Mouse (Mus musculus) hindbrain, postnatal 0 days (tissue): ENCODE measurements around the gene Tfdp1. TPM values are rescaled to one million over a fixed set of nuclear protein-coding genes. Genes with fewer than 3 reads are reported as not detected.

ENCODE experiments used
- ATAC-seq: fragments of 200-750 bp; cut with Nextera tagmentation; 2 replicates; pipeline ENCODE4 v1.8.0; 2017; ENCODE audit warnings: mild to moderate bottlenecking, moderate TSS enrichment, moderate library complexity
- DNase-seq: peaks from one replicate; pipeline ENCODE4 v3.0.0-alpha.2; 2015; ENCODE audit warnings: low spot score
- H3K27ac ChIP-seq: fragments of 300-500 bp; sonication (generic); 2 replicates; pipeline ENCODE4 v1.5.1; 2014; ENCODE audit warnings: mild to moderate bottlenecking
- H3K27me3 ChIP-seq: fragments of 300-500 bp; sonication (generic); 2 replicates; pipeline ENCODE4 v1.6.1; 2014; ENCODE audit warnings: low read length, mixed read lengths; ENCODE audit not compliant: insufficient read depth
- H3K36me3 ChIP-seq: fragments of 300-500 bp; sonication (generic); 2 replicates; pipeline ENCODE4 v1.6.1; 2014; ENCODE audit warnings: low read length, mixed read lengths; ENCODE audit not compliant: insufficient read depth
- H3K4me1 ChIP-seq: fragments of 300-500 bp; sonication (generic); 2 replicates; pipeline ENCODE4 v1.6.1; 2014; ENCODE audit warnings: antibody characterized with exemption, low read length, mixed read lengths; ENCODE audit not compliant: insufficient read depth
- H3K4me2 ChIP-seq: fragments of 300-500 bp; sonication (generic); 2 replicates; pipeline ENCODE4 v1.6.1; 2014; ENCODE audit warnings: low read depth, mild to moderate bottlenecking, low read length, moderate library complexity, mixed read lengths
- H3K4me3 ChIP-seq: fragments of 300-500 bp; sonication (generic); 2 replicates; pipeline ENCODE4 v1.5.1; 2014; ENCODE audit warnings: low read length
- H3K9ac ChIP-seq: fragments of 300-500 bp; sonication (generic); replicated peaks from 2 replicates; pipeline ENCODE4 v1.6.1; 2014; ENCODE audit warnings: mild to moderate bottlenecking, low read length, moderate library complexity, mixed read lengths
- H3K9me3 ChIP-seq: fragments of 300-500 bp; sonication (generic); 2 replicates; pipeline ENCODE4 v1.6.1; 2016; ENCODE audit warnings: low read length, mixed read lengths
- CTCF ChIP-seq: IDR thresholded peaks from 2 replicates; pipeline ENCODE4 v1.5.1; 2016; ENCODE audit warnings: antibody characterized with exemption, control low read depth, low read depth
- WGBS: fragments of 180-500 bp; shearing (Covaris S2); extraction: QIAGEN DNeasy Blood & Tissue Kit; methylation state at CpG from one replicate; pipeline ENCODE4 v1.1.7; 2014; 5-methylcytosine and 5-hydroxymethylcytosine counted together
- polyA plus RNA-seq: library from polyadenylated mRNA; unstranded; fragments of >200 nt; fragmentation: Nextera tagmentation; extraction: Ambion mirVana; gene quantifications from 2 replicates; pipeline ENCODE4 v1.2.1, GENCODE M21; 2015
- total RNA-seq: library from RNA; depleted of rRNA; stranded (reverse); fragments of >200 nt; gene quantifications from 2 replicates; pipeline ENCODE4 v1.2.3, GENCODE M21; 2014

The Tfdp1 gene
- total and polyA plus RNA-seq, 2 experiments from 2014 or later = 74.1 to 85.1 TPM

DNA sequence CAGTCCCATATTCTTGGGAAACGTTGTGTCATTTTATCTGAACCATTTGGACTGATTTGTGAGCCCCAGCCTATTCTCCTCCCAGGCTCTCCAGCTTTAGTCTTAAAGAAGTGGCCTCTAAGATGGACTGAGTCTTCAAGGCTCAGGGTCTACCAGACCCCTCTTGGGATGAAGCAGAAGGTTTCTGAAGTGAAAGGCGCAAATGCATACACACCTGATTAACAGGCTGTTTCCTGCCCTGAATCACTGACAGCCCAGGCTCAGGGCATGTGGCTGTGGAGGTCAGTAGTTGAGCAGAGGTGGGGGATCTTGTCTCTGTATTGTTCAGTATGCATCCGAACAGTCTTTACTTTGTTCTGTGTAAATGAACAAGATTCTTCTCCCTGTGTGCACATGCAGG, 873 bp upstream of the Tfdp1 start:
- peak overlapping the region; percentile 78 for H3K4me2 ChIP-seq
- H3K36me3 ChIP-seq = peaks cover 14% of the 10 kb centered on the region; the same call in 1 of the 2 replicates
- no peaks in the 10 kb centered on the region for H3K4me1 ChIP-seq
- no peak overlapping the region for H3K9ac ChIP-seq
- no peak for ATAC-seq
- WGBS = 83% methylated on average over 3 of the region's 3 CpGs
- no peak for DNase-seq
- H3K4me3 ChIP-seq = no peak overlapping the region
- TF ChIP-seq CTCF = no peak
- no peaks in the 10 kb centered on the region for H3K9me3 ChIP-seq
- no peaks in the 10 kb centered on the region for H3K27me3 ChIP-seq
- peak overlapping the region; percentile 83; the same call in 1 of the 2 replicates for H3K27ac ChIP-seq

DNA sequence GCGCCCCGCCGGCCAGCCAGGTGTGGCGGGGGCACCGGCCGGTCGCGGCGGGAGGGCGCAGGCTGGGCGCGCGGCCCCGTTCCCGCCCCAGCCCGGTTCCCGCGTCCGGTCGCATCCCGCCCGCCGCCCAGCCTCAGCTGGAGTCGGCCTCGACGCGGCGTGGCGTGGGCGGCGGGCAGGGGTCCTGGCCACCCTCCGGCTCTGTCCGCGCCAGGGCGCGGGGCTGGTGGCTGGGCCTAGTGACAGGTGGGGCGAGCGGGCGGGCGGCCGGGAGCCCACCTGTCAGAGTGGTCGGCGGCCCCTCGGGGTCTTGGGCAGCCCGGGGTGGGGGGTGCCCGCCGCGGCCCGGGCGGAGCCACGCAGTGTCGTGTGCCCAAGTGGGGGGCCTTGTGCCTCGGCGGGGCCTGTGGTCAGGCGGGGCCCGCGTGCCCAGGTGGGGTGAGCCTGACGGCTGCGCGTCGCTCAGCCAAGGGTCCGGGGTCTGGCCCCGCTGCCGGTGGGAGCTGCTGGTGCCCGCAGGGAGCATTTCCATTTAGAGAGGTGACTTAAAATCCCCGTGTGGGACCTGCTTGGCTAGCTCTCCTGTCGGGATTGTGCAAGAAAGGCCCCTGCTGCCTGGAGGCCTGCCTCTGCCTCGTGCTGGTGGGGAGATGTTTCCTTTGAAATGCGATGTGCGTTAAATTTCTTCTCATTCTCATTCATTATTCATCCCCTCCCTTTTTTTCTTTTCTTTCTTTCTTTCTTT, 522 bp downstream of the Tfdp1 start:
- peaks cover 14% of the 10 kb centered on the region; the same call in 1 of the 2 replicates for H3K36me3 ChIP-seq
- H3K27ac ChIP-seq = peak overlapping the region; percentile 83
- 1% methylated on average over 54 of the region's 70 CpGs for WGBS
- peak overlapping the region; percentile 95 for H3K9ac ChIP-seq
- TF ChIP-seq CTCF = no peak
- H3K27me3 ChIP-seq = no peaks in the 10 kb centered on the region
- peak overlapping the region; percentile 84 for H3K4me3 ChIP-seq
- H3K9me3 ChIP-seq = no peaks in the 10 kb centered on the region
- peak; percentile 61 for ATAC-seq
- H3K4me2 ChIP-seq = peak overlapping the region; percentile 78
- no peaks in the 10 kb centered on the region for H3K4me1 ChIP-seq
- peak; percentile 33 for DNase-seq

DNA sequence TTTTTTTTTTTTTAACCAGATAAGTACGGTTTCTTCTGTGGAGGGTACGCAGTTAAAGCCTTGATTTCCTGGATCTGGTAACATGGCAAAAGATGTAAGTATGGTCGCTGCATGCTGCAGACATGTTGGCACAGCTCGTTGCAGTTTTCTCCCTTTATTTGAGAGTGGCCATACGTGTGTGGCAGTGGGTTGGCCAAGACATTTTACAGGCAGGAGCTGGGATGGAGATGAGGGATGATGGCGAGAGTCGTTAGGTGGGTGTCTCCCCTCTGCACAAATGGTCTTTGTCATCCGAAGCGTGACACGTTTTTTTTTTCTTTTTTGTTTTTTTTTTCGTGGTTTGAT, 1.1 kb downstream of the Tfdp1 start:
- Histone ChIP-seq H3K9ac (peak overlapping the region; percentile 95; the same call in 1 of the 2 replicates), H3K4me1 (no peaks in the 10 kb centered on the region), H3K27me3 (no peaks in the 10 kb centered on the region), H3K9me3 (no peaks in the 10 kb centered on the region), H3K27ac (peak overlapping the region; percentile 83), H3K36me3 (peaks cover 14% of the 10 kb centered on the region; the same call in 1 of the 2 replicates), H3K4me2 (peak overlapping the region; percentile 78), H3K4me3 (peak overlapping the region; percentile 84)
- no peak for ATAC-seq
- no peak for TF ChIP-seq CTCF
- WGBS = 6% methylated on average over 11 of the region's 11 CpGs
- DNase-seq = peak; percentile 17

DNA sequence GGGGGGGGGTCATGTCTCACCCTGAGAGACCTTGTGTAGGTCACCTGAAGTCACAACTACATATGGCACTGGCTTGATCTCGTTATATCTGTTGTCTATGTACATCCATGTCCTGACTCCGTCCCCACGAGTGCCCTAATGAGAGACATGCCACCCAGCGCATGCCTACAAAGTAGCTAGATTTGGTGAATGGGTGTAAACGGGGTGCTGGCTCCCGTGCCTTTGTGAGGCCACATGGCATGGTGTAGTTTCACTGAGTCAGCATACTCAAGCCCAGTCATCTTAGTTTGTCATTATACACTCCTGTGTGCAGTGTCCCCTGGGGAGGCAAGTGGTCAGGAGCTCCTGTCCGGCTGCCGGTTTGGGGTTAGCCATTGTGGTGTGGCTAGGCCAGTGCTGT, 2.1 kb downstream of the Tfdp1 start:
- ATAC-seq (no peak), DNase-seq (no peak)
- TF ChIP-seq CTCF = no peak
- peaks cover 18% of the 10 kb centered on the region; the same call in 1 of the 2 replicates for H3K36me3 ChIP-seq
- no peaks in the 10 kb centered on the region for H3K27me3 ChIP-seq
- no peak overlapping the region for H3K9ac ChIP-seq
- H3K4me3 ChIP-seq = no peak overlapping the region
- no peak overlapping the region for H3K4me2 ChIP-seq
- H3K4me1 ChIP-seq = no peaks in the 10 kb centered on the region
- no peaks in the 10 kb centered on the region for H3K9me3 ChIP-seq
- whole genome bisulfite sequencing = 82% methylated on average over 8 of the region's 8 CpGs
- no peak overlapping the region for H3K27ac ChIP-seq

DNA sequence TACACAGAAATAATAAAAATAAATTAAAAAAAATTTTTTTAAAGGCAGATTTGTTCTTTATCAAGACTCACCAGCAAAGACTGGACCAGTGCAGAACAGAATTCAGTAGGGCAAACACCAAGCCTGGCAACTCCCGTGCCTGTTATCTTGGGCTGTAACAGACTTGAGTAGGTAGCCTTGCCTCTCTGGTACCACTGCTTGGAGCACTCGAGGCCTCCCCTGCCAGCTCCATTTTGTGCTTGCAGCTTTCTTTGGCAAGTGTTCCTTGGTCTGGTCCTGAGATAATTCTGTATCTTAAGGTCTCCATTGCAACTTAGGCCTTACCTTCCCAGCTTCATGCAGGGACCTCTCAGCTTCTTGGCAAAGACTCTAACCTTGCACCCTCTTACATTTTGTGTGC, 3.8 kb downstream of the Tfdp1 start:
- H3K4me3 ChIP-seq = no peak overlapping the region
- no peaks in the 10 kb centered on the region for H3K4me1 ChIP-seq
- DNase-seq (no peak), ATAC-seq (no peak)
- 86% methylated on average over 2 of the region's 2 CpGs for WGBS
- no peak overlapping the region for H3K27ac ChIP-seq
- no peaks in the 10 kb centered on the region for H3K9me3 ChIP-seq
- no peak for TF ChIP-seq CTCF
- no peak overlapping the region for H3K9ac ChIP-seq
- H3K4me2 ChIP-seq = no peak overlapping the region
- no peaks in the 10 kb centered on the region for H3K27me3 ChIP-seq
- peaks cover 29% of the 10 kb centered on the region; the same call in 1 of the 2 replicates for H3K36me3 ChIP-seq

DNA sequence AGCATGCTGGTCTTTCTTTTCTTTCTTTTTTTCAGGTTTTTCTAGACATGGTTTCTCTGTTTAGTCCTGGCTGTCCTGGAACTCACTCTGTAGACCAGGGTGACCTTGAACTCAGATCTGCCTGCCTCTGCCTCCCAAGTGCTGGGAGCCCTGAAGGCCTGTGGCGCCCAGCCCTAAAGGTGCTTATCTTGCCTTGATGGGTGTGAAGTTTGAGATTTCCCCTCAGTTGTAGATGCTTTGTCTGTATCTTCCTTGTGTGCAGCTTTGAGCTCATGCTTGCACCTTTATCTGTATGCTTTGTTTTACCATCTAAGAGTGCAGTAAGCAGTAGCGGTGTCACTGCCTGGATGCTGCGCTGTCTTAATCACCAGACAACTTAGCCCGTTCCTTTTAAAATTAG, 4.6 kb downstream of the Tfdp1 start:
- WGBS = over 99% methylated on average over 4 of the region's 4 CpGs
- no peak for DNase-seq
- Histone ChIP-seq H3K9ac (no peak overlapping the region), H3K27me3 (no peaks in the 10 kb centered on the region), H3K9me3 (no peaks in the 10 kb centered on the region), H3K36me3 (peaks cover 36% of the 10 kb centered on the region; the same call in 1 of the 2 replicates), H3K27ac (no peak overlapping the region), H3K4me1 (no peaks in the 10 kb centered on the region), H3K4me3 (no peak overlapping the region), H3K4me2 (no peak overlapping the region)
- ATAC-seq = no peak
- no peak for TF ChIP-seq CTCF

DNA sequence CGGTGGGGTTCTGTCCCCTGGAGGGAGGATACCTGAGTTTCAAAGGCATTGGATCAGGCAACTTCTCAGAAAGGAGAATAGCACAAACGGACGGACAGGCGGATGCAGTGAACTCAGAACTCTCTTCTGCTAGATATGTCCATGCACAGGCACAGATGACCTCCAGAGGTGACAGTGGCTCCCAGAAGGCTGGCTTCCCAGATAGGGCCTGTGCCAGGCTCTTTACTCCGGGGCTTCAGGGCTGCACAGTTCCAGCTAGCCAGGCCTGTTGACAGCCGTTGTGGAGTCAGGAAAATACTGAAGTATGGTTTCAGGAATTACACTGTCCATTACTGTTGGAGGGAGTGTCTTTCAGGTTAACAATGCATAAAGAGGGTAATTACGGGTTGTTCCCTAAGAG, 11.5 kb downstream of the Tfdp1 start:
- Histone ChIP-seq H3K27ac (no peak overlapping the region), H3K4me2 (no peak overlapping the region), H3K9me3 (no peaks in the 10 kb centered on the region), H3K9ac (no peak overlapping the region), H3K36me3 (peaks cover 60% of the 10 kb centered on the region), H3K4me1 (no peaks in the 10 kb centered on the region), H3K27me3 (no peaks in the 10 kb centered on the region), H3K4me3 (no peak overlapping the region)
- WGBS = 90% methylated on average over 7 of the region's 7 CpGs
- DNase-seq = no peak
- ATAC-seq = no peak
- no peak for TF ChIP-seq CTCF
